Mouse (Mus musculus) kidney, embryonic 16.5 days (tissue): ENCODE measurements at regions not wholly inside any gene's neighbourhood (a gene's known extent, or its start where the extent isn't known, plus 50 kb on each side); places are given as distances from the start of the nearest gene placed in this dataset.

ENCODE experiments used
- ATAC-seq: fragments of 200-750 bp; cut with Nextera tagmentation; 2 replicates; pipeline ENCODE4 v1.8.0; 2017; ENCODE audit warnings: moderate TSS enrichment; ENCODE audit not compliant: low FRiP score, low TSS enrichment
- H3K27ac ChIP-seq: fragments of 300-500 bp; sonication (generic); 2 replicates; pipeline ENCODE4 v1.5.1; 2014; ENCODE audit warnings: low read length
- H3K27me3 ChIP-seq: fragments of 300-500 bp; sonication (generic); 2 replicates; pipeline ENCODE4 v1.6.1; 2014; ENCODE audit warnings: low read length, control low read depth, mixed read lengths; ENCODE audit not compliant: insufficient read depth
- H3K36me3 ChIP-seq: fragments of 300-500 bp; sonication (generic); 2 replicates; pipeline ENCODE4 v1.6.1; 2014; ENCODE audit warnings: low read length, control low read depth, mixed read lengths; ENCODE audit not compliant: insufficient read depth
- H3K4me1 ChIP-seq: fragments of 300-500 bp; sonication (generic); 2 replicates; pipeline ENCODE4 v1.6.1; 2014; ENCODE audit warnings: low read length, control low read depth, mixed read lengths; ENCODE audit not compliant: insufficient read depth
- H3K4me2 ChIP-seq: fragments of 300-500 bp; sonication (generic); replicated peaks from 2 replicates; pipeline ENCODE4 v1.6.1; 2014; ENCODE audit warnings: low read depth, low read length
- H3K4me3 ChIP-seq: fragments of 300-500 bp; sonication (generic); 2 replicates; pipeline ENCODE4 v1.5.1; 2014; ENCODE audit warnings: mild to moderate bottlenecking, low read length
- H3K9ac ChIP-seq: fragments of 300-500 bp; sonication (generic); replicated peaks from 2 replicates; pipeline ENCODE4 v1.6.1; 2014; ENCODE audit warnings: low read length
- H3K9me3 ChIP-seq: fragments of 300-500 bp; sonication (generic); 2 replicates; pipeline ENCODE4 v1.6.1; 2016; ENCODE audit warnings: low read length, control low read depth
- WGBS: fragments of 180-500 bp; shearing (Covaris S2); extraction: QIAGEN DNeasy Blood & Tissue Kit; methylation state at CpG from one replicate; pipeline ENCODE4 v1.1.7; 2014; 5-methylcytosine and 5-hydroxymethylcytosine counted together

DNA sequence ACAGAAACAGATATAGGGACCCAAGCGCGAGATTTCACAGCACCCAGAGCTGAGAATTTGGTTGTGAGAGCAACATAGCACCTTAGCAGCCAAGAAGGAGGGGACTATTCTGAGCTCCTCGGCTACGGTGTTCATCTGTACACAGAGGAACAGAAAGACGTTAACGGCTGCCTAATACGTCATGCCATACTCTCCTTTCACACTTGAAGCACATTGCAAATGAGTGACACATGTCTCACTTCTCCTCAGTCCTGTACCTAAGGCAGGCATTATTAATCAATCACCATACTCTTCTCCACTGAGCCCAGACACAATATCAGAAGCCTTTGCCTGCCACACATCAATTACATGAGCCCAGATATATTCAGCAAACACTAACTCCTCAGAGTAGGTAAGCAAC, 200.5 kb downstream of the Rybp start:
- H3K9ac ChIP-seq, result no peak overlapping the region
- no peaks in the 10 kb centered on the region for H3K36me3 ChIP-seq
- H3K9me3 ChIP-seq, result no peaks in the 10 kb centered on the region
- no peak for ATAC-seq
- no peaks in the 10 kb centered on the region; the same call in 1 of the 2 replicates for H3K4me1 ChIP-seq
- no peak overlapping the region for H3K4me3 ChIP-seq
- H3K27me3 ChIP-seq, result peaks cover 3% of the 10 kb centered on the region; the same call in 1 of the 2 replicates
- no peak overlapping the region for H3K4me2 ChIP-seq
- 80% methylated on average over 7 of the region's 7 CpGs for WGBS
- H3K27ac ChIP-seq, result no peak overlapping the region

DNA sequence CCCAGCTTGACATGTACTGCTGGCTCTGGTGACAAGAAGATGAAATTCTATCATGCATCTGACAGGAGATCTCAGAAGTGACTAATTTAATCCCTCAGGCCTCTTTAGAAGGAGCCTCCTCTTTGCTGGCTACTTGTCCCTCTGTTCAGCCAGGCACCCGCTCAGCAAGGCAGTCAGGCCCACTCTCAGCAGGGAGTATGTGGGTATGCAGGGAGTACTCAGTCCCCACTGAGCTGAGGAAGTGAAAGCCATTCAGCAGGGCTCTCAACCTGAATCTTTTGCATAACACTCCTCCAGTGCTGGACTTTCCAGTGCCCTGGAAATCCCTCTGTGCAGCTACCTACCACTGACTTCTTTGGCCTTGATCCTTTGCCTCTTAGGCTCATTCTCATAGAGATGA, 201.3 kb downstream of the Rybp start:
- 0 out of 2 replicates have a peak, but pooled peaks cover 3% of the 10 kb centered on the region for H3K27me3 ChIP-seq
- H3K4me2 ChIP-seq, result no peak overlapping the region
- WGBS, result 41% methylated on average over 1 of the region's 1 CpGs
- no peak overlapping the region for H3K4me3 ChIP-seq
- H3K4me1 ChIP-seq, result no peaks in the 10 kb centered on the region; the same call in 1 of the 2 replicates
- peak; percentile 19; the same call in 1 of the 2 replicates for ATAC-seq
- no peak overlapping the region for H3K27ac ChIP-seq
- no peaks in the 10 kb centered on the region for H3K36me3 ChIP-seq
- no peaks in the 10 kb centered on the region for H3K9me3 ChIP-seq
- H3K9ac ChIP-seq, result no peak overlapping the region

DNA sequence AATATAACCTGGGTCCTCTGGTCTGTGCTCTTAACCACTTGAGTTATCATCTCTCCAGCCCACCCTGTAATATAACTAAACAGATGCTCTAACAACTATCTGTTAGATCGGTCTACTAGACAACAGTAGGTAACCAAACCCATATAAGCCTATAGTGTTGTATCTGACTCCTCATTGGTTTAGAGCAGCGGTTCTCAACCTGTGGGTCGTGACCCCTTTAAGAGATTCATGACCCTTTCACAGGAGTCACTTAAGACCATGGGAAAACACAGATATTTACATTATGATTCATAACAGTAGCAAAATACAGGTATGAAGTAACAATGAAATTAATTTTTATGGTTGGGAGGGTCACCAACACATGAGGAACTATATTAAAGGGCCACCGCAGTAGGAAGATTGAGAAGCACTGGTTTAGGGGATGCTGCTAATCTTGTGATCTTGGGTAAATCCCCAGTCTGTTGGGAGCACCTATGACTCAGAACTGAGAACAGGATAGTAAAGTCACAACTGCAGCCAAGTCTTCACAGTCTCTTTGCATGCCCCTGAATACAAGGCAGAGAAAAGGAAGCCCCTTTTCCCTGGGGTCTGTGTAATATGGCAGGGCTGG, 203.3 kb downstream of the Rybp start:
- no peak for ATAC-seq
- H3K4me1 ChIP-seq, result no peaks in the 10 kb centered on the region; the same call in 1 of the 2 replicates
- no peaks in the 10 kb centered on the region for H3K9me3 ChIP-seq
- H3K36me3 ChIP-seq, result no peaks in the 10 kb centered on the region
- H3K9ac ChIP-seq, result no peak overlapping the region
- H3K4me2 ChIP-seq, result no peak overlapping the region
- 0 out of 2 replicates have a peak, but pooled peaks cover under 1% of the 10 kb centered on the region for H3K27me3 ChIP-seq
- H3K4me3 ChIP-seq, result no peak overlapping the region
- H3K27ac ChIP-seq, result no peak overlapping the region
- WGBS, result 93% methylated on average over 4 of the region's 4 CpGs

DNA sequence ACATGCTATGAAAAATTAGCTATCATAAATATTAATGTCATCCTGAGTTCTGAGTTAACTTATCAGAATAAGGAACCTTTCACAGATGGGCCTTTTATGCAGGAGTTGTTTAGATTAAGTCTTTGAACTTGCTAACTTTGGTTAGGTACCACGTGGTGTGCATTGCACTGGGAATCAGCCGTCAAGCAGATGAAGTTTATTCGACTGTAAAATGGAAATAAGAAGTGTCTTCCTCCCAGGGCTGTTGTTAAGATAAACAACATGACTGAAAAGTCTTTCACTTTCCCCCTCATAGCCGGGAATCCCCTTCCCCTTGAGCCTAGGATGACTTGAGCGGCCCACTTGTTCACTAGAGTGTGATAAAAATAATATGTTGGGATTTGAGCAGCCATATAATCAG, 204.2 kb downstream of the Rybp start:
- no peak overlapping the region for H3K9ac ChIP-seq
- no peak overlapping the region for H3K4me3 ChIP-seq
- no peaks in the 10 kb centered on the region for H3K9me3 ChIP-seq
- no peaks in the 10 kb centered on the region for H3K27me3 ChIP-seq
- ATAC-seq, result no peak
- H3K4me2 ChIP-seq, result no peak overlapping the region
- H3K27ac ChIP-seq, result no peak overlapping the region
- H3K4me1 ChIP-seq, result no peaks in the 10 kb centered on the region; the same call in 1 of the 2 replicates
- WGBS, result 55% methylated on average over 5 of the region's 5 CpGs
- H3K36me3 ChIP-seq, result no peaks in the 10 kb centered on the region

DNA sequence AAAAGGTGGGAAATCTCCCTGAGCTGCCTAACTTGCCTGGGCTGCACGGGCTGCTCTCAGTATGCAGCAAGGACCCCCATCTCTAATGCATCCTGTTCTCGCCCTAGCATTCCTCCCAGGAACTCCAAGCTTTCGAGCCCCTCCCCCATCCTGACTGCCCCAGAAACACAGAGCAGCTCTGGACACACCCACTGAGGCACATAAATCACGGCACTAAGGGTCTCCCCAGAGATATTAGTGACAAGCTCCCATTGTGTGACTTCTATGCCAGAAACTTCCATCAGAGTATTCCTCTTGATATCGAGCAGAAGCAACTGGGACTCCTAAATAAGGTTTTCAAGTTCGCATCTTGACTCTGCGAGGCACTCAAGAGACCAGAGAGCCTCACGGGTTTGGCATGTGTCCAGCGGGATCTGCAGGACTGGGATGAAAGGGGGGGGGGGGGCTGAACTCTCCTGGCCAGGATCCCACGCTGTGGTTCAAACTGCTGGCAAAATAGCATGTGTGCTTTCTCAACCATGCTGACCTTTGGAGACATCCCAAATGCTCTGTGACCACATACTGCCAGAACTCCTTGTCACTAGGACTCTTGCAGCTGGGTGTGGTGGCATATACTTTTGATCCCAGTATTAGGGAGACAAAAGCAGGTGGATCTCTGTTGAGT, 212.5 kb downstream of the Rybp start:
- no peak overlapping the region for H3K4me3 ChIP-seq
- peak overlapping the region; percentile 22; the same call in 1 of the 2 replicates for H3K4me2 ChIP-seq
- WGBS, result 10% methylated on average over 10 of the region's 10 CpGs
- peaks cover 11% of the 10 kb centered on the region for H3K4me1 ChIP-seq
- ATAC-seq, result peak; percentile 73
- peaks cover 4% of the 10 kb centered on the region; the same call in 1 of the 2 replicates for H3K9me3 ChIP-seq
- 0 out of 2 replicates have a peak, but pooled peaks cover 9% of the 10 kb centered on the region for H3K27me3 ChIP-seq
- no peak overlapping the region for H3K27ac ChIP-seq
- no peaks in the 10 kb centered on the region for H3K36me3 ChIP-seq
- no peak overlapping the region for H3K9ac ChIP-seq

DNA sequence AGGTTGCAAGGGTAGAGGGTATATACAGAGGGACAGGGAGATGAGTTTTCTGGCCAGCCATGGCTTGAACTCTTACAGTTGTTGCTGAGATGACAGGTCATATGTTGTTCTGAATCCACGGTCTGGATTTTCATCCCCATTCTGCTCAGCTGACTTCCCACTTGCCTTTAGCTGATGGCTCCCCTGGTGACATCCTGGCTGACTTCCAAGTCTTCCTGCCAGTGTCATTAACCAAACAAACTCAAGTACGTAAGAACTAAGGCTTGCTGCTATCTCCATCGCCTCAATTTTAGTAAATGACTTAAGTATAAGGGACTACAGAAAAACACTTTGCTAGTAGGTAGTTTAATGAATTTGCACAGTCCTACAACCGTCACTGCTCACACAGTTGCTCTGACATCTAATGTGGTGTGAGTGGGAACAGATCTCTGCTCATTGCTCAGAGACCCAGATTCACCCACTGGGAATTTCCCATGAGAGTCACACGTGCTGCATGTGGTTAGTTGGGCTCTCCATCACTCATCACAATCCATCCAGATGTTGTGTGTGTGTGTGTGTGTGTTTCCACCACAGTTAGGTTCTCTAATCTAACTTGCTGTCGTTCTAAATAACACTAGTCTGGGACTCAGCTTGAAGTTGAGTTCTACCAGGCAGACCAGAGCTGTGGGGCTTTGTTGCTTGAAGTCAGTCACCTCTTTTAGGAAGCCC, 214.9 kb downstream of the Rybp start:
- H3K4me2 ChIP-seq, result no peak overlapping the region
- no peak overlapping the region for H3K27ac ChIP-seq
- H3K9ac ChIP-seq, result no peak overlapping the region
- H3K27me3 ChIP-seq, result 0 out of 2 replicates have a peak, but pooled peaks cover 9% of the 10 kb centered on the region
- no peaks in the 10 kb centered on the region for H3K36me3 ChIP-seq
- ATAC-seq, result no peak
- H3K4me3 ChIP-seq, result no peak overlapping the region
- H3K9me3 ChIP-seq, result peaks cover 4% of the 10 kb centered on the region; the same call in 1 of the 2 replicates
- peaks cover 11% of the 10 kb centered on the region for H3K4me1 ChIP-seq
- WGBS, result 60% methylated on average over 6 of the region's 6 CpGs

DNA sequence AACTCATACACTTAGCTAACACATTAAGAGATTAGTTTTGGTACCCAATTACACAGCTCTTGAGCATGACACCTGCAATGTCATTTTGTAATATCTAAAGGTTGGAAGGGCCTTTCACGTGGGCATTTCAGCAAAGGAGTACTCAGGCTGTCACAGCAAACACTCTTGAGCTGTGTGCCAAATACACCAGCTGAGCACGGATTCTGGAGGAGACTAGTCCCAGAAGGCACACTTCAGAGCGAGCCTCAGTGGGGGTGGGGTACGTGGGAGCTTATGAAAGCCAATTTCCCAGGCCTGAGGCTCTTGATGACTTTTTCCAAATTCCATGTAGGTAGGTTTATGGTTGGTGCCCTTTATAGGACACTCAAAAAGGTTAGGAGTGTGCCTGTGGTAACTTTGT, 218.1 kb downstream of the Rybp start:
- no peak overlapping the region for H3K27ac ChIP-seq
- ATAC-seq, result no peak
- H3K4me2 ChIP-seq, result no peak overlapping the region
- H3K9ac ChIP-seq, result no peak overlapping the region
- H3K9me3 ChIP-seq, result no peaks in the 10 kb centered on the region
- H3K4me3 ChIP-seq, result no peak overlapping the region
- 77% methylated on average over 4 of the region's 4 CpGs for WGBS
- H3K36me3 ChIP-seq, result no peaks in the 10 kb centered on the region
- H3K4me1 ChIP-seq, result no peaks in the 10 kb centered on the region
- 0 out of 2 replicates have a peak, but pooled peaks cover 4% of the 10 kb centered on the region for H3K27me3 ChIP-seq

DNA sequence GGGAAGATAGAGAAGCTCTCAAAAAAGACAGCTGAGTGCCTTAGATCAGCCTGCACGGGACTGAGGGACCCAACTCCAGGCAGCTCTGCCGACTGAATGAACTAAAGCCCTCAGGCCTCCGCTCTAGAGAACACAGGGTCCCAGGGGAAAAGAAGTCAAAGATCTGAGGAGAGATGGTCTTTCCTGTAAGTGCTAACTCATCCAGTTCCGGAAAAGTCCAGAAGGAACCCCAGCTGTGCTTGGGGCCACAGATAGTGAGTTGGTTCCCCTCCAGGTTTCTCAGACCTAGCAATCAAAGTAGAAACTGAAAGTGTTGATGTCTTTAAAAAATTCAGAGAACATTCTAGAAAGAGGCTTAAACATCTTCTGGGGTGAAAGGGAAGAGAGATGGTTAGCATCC, 220.0 kb downstream of the Rybp start:
- no peaks in the 10 kb centered on the region for H3K9me3 ChIP-seq
- H3K4me3 ChIP-seq, result no peak overlapping the region
- ATAC-seq, result no peak
- H3K4me2 ChIP-seq, result no peak overlapping the region
- no peak overlapping the region for H3K9ac ChIP-seq
- no peak overlapping the region for H3K27ac ChIP-seq
- 0 out of 2 replicates have a peak, but pooled peaks cover 8% of the 10 kb centered on the region for H3K27me3 ChIP-seq
- no peaks in the 10 kb centered on the region for H3K36me3 ChIP-seq
- no peaks in the 10 kb centered on the region for H3K4me1 ChIP-seq
- 74% methylated on average over 4 of the region's 4 CpGs for WGBS

DNA sequence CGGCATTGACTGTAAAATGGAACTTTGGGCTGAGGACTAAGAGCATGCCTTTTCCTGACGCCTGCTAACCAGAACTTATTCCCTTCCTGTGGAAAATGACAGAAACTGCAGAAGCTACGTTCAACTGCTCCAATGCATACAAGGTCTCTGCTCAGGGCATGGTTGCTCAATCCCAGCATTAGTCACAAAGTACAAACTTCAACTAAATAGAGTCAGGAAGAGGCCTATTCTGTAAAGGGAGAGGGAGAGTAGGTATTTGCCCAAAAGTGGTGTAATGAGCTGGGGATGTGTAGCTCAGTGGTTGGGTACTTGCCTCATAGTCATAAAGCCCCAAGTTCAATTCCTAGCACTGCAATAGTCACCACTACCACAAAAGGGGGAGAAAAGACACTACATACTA, 221.7 kb downstream of the Rybp start:
- Histone ChIP-seq H3K4me3 (no peak overlapping the region), H3K27ac (no peak overlapping the region), H3K4me2 (no peak overlapping the region), H3K9me3 (no peaks in the 10 kb centered on the region), H3K4me1 (no peaks in the 10 kb centered on the region), H3K9ac (no peak overlapping the region), H3K36me3 (no peaks in the 10 kb centered on the region), H3K27me3 (0 out of 2 replicates have a peak, but pooled peaks cover 8% of the 10 kb centered on the region)
- no peak for ATAC-seq
- 88% methylated on average over 3 of the region's 3 CpGs for WGBS
